Mouse (Mus musculus) frontal cortex, postnatal 36 days (tissue): ENCODE results near the gene Slc27a3.

Experiments
- DNase-seq, 2 experiments: peaks; one replicate each; pipeline ENCODE4 v3.0.0; 2022; ENCODE audit warnings: low spot score in 2 of 2

Gene Slc27a3

DNA sequence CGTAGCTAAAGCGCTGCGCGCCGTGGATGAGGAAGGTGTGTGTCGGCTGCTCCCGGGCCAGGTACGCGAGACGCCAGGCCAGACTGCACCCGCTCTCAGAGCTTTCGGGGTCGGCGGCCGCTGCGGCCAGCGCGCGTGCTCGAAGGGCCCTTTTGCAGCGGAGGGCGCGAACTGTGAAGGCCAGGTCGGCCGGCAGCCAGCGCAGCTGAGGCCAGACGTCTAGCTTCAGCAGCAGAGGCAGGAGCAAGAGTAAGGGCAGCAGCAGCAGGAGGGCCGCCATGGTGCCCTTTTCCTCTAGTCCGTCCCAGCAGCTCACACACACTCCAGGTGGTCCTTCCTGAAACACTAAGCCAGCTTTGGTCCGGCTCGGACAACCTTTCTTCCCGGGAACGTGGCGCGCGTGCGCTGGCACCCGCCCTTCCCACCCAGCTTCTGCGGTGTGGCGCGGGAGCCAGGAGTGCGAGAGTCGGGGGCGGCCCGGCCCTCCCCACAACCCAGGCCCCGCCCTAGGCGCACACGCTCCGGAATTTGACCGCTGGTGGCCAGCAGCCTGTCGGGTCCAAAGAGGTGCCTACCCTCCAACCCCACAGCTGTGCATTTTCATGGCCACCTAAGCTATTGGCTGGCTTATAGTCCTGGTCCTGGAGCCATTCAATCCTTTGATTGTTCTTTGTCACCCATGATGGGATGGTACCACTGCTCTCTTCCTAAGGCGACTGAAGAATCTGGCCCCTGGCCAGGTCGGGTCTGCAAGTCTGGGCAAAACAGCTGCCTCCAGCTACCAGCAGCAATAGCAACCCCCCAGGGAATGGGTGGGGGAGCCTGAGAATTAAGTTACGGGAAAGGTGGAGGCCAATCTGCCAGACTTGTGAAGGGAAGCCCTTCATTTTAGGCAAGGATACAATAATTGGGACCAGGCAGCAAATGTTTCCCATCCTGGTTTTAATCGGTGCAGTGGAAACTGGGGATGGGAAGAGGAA is at the start of gene Slc27a3:
TSS of gene Slc27a3 (minus strand) at position 428 of the 980 bp plus-strand sequence.
- no peak for DNase-seq

DNA sequence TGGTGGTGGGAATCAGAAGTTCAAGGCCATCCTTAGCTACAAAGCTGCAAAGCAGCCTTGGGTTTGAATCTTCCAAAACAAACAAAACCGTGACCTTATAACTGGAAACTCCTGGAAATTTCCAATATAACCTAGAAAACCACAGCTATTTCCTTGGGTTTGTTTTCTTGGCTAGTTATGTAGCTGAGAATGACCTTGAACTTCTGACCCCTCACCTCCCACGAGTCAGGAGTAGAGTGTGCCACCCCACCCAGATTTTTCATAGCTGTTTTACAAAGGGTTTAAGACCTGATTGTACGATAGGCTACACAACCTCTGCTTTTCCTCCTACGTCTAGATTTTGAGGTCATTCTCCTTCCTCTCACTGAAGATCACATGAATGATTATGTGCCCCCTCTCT is 47.4 kb upstream of the Slc27a3 start:
- no peak for DNase-seq

DNA sequence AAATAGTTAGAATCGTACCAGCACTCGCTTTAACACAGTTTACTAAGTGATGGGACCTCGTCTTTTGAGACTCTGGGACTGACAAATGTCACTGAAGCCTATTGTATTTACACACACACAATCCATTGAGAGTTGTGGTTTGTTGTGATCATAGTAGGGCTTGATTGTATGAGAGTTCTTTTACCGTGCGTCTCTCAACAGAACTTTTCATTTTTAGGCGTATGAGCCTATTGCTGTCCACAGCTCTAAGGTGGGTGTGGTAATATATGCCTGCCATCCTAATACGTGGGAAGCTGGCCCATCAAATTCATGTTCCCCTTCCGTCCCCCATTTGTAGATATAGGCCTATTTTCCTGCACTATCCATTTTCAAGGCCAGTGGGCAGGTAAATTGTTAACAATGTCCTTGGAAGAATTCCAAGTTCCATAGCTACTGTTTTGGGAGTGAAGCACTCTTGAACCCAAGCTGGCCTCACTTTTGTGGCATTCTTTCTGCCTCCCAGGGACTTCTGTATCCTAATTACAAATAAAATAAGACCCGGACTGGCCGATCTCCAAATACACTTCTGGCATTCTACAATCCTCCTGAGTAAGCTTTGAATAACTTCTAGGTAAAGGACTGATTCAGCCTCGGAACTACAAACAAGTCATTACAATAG is 44.5 kb upstream of the Slc27a3 start:
- no peak for DNase-seq

DNA sequence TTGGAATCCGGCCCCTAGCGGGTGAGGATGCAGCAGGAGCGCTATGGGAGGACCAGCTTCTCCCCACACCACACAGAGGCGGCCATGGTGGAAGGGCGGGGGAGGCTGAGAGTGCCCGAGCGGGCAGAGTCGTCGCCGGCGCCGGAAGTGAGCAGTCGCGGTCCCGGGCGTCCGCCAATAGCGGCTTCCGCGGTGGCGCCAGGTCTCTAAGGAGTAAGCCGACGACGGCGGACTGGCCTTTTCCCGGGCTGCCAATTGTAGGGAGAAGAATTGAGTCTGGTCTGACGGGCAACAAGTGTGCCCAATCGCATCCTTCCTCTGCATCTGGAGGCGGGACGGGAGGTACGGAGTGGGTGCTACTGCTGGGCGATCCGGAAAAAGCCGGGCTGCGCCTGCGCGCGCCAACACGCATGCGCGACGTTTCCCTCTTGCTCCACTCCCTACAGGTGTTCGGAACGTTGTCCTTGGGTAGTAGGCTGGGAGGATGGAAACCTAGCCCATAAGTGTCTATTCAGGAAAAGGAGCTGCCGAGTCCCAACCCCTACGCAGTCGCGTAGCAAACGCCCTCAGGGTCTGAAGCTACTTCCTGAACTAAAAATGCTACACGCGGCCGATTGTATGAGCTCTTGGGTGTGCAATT is 43.8 kb upstream of the Slc27a3 start, which contains the start of gene Ints3:
TSS of gene Ints3 (minus strand) at position 242 of the 640 bp plus-strand sequence.
- DNase-seq = peak; percentile 100

DNA sequence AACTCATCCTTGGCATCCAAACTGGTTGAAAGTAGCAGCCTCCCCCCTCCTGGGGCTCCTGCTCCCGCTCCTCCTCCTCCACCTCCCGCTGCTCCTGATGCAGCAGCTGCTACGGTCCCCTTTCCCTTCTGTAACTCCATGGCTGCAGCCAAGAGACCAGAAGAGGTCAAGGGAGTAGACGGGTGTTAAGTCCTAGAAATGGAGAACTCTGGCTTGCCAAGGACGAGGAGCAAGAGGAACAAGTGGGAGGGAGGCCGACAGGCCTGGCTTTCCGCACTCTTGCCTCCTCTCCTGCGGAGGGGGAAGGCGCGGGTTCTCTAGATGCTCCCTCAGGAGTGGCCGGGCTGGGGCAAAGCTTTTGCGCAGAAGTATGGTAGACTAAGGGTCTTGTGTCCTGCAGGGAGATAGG is 43.1 kb upstream of the Slc27a3 start:
- peak; percentile 49 to 70 for DNase-seq

DNA sequence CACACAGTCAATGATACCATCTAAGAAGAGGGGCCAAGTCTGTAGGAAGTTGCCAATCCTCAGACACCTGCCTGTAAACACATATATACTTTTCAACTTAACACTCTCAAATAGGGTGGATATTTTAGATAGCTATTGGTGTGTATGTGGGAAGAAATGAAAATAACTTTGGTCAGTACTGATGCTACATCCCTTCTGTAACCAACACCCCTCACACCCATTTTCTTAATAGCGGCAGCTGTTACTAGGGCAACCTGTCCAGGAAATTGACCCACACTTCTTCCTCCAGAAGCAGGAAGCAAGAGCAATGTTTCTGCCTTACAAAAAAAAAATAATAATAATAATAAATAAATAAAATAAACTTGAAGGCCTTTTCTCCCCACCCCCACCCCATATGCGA is 42.6 kb upstream of the Slc27a3 start:
- DNase-seq = no peak

DNA sequence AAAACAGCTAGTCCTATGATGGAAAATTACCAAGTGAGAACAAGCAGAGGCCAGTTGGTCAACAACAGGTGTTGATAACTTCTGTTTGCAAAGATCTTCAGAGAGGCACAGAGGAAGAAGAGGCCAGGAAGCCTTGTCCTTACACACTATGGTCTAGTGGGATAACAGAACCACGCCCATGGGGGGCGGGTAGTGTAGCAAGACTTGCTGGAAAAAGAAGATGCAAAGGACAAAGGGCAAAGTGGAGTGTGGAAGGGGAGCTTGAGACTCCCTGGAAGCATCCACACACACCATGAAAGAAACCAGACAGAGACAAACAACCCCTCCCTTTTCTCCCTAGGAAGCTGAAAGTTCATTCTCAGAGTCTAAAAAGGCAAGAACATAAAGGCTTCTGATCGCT is 39.8 kb upstream of the Slc27a3 start:
- DNase-seq = no peak

DNA sequence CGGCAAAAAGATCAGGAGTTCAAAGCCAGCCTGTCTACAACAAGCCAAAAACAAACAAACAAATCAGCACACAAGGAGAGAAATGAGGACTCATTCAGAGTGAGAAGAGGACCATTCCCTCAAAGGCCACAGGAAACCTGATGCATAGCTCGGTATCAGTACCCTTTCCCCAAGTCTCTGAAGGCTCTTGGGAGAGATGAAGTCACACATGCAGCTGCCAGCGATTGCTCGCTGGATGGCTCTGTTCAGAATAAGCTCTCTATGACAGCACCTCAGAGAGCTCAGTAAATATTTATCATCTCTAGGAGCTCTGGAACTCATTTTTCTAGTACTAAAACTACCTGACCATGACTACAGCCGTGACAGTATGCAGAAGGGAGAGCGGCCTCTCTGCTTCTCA is 38.4 kb upstream of the Slc27a3 start:
- DNase-seq = no peak

DNA sequence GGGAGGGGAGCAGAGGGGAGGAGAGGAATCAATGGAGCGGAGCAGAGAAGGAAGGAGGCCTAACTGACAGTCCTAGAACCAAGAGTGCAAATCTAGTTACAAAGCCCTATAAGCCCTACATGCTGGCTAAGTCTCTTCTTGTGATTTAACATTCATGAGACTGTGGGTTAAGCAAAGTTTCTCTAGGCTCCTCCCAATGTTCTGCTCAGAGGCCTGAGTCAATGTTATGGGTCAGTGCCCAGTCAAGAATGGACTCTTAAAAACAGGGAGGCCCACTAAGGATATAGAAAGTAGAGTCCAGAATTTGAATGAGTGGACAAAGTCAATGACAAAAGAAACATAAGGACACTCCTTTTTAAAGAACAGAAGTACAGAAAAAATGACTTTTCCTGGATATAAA is 37.8 kb upstream of the Slc27a3 start:
- no peak for DNase-seq

DNA sequence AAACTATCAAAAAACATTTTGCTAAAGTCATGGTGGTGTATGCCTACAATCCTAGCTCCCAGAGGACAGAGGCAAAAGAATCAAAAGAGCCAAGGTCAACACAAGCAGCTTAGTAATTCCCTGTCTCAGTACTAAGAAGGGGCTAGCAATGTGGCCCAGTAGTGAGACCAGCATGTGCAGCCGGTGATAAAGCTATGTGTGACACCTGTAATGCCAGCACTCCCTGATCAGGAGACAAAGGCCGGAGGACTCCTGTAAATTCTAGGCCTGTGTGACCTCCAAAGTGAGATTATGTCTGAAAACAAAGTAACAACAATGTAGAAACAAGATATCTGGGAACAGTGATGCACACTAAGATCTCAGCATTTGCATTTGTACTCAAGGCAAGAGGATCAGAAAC is 35.8 kb upstream of the Slc27a3 start:
- no peak for DNase-seq

DNA sequence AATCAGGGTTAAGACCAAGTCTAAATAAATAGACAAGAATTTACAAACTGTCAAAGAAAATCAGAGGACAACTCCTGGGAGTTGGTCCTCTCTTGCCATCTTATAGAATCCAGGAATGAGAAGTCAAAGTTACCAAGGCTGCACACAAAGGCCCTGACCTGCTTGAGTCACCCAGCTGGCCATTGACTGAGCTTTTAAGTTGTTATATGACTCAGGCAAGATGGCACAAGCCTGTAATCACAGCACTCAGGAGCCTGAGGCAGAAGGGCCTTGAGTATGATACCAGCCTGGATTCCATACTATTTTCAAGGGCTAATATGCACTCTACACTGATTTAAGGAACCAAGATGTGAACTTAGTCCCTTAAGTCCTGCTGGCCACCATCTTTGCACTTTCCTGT is 33.8 kb upstream of the Slc27a3 start:
- no peak for DNase-seq

DNA sequence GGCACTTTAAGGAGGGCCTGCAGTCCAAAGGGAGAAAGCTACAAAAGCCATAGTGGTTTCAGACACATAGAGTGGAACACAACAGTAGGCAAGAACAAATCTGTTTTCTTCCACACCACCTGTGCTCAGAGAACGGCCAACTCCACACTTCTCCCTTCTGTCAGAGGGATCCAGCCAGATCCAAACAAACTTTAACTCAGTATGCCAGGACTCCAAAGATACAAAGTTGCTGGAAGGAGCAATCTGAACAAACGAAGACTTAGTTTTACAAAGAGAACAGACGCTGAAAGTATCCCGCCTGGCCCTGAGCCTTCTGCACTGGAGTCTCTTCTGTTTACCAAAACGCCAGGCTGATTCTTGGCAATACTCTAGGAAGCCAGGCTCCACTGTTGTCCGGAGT is 31.0 kb upstream of the Slc27a3 start:
- DNase-seq = no peak

DNA sequence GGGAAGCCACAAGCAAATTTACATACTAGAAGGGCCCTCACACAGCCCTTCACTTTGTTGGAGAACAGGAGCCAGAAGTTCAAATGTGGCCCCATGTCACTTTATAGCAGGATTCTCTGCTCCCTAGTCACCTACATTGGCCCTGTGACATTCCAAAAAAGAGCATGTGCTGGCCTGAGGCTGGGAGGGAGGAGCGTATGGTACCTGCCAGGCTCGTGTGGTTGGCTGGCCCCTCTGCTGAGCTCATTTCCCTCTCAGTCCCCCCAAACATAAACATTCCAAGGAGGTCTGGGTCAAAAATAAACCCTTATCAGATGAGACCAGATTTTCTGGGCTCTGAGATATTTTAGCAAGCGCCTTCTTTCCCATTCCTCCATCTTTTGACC is 23.3 kb upstream of the Slc27a3 start:
- no peak for DNase-seq

DNA sequence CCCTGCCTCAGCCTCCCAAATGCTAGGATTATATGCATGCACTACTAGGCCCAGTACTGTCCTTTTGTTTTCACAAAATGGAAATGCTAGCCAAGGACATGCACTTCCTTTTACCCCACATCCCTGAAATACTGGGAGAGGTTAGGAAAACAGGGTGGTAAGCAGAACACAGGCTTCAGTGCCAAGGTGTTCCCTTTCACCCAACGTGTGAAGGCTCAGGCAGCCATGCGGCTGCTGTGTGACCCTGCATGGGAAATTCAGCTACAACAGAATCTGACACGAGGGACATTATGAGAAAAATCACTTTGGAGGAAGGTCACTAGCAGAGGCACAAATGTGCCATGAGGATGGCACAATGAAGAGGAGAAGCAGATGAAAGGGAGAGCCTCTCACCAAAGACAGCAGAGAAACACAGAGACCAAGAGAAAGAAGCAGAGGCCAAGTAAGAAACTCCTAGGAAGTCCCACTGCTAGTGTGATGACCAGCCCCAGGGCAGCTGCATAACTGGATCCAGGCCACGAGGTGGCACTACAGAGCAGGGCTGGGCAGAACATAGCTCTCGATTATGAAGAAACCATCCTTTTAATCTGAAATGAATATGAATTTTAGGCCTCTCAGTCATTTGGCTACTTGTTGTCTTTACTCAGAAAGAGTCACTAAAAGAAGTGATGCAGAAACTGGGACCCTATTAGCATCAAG is 22.7 kb upstream of the Slc27a3 start:
- peak; percentile 62 to 74 for DNase-seq

DNA sequence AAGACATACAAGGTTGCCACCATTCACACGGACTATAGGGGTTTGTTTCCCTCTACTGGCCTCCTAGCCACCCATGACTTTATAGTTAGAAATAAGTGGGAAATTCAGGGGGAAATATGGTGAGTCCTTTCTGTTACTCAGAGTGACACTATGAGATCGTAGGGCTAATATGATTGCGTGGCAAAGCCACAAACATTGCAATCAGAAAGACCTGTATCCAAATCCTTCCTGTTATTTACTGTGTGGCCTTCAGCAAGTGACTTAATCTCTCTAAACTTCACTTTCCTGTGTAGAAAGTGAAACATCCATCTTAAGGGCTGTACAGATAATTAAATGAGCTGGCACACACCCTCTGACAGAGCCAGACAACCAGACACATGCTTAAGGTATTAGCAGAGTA is 19.0 kb upstream of the Slc27a3 start:
- no peak for DNase-seq

DNA sequence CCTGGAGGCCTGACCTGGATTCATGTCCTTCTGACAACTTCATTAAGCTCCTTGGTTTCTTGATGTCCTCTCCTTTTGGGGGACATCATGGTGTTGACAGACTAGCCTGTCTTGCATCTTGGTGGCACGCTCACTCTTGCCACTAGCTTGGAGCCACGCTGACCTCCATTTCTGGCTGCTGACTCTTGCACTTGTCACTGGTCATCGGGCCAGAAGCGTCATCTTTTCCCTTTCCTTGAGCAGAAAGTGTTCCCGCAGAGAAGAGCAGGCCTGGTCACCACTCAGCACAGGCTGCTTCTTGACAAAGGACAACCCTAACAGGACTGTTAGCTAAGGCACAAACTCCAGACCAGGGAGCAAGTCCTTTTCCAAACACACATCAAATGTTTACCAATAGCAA is 16.7 kb upstream of the Slc27a3 start:
- no peak for DNase-seq

DNA sequence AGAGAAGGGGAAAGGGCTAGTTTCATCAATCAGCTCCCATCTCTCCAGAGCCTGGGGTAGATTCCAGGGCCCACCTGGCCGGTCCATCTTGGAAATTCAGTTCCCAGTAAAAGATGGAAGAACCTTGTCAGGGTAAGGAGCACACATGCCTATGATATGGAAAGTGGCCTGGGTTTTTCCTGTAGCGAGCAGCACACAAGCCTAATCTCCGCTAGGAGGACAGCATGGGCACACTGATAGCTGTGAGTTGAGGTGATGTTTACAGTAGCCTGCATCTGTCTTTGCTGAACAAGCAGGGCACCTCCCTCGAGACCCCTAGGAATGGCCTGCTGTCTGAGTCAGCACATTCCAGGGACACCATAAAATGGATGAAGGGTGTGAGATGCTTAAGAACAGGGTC is 14.9 kb upstream of the Slc27a3 start:
- DNase-seq = no peak

DNA sequence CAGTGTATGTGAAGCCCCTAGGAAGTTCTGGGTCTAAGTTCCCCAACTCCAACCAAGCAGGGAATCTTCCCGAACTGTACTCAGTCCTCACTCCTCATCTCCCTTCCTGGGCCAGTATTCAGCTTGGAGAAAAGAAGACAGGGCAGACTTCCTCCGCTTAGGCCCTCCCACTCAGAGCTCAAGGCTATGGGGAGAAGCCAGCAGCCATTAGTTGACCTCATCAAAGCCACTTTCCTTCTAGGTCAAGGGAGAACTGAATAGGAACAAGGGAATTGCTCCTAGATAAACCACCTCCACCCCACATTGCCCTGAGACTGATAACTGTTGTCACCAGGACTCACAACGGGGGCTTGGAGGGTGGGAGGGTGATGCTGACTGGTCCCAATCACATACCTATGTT is 14.4 kb upstream of the Slc27a3 start:
- no peak for DNase-seq

DNA sequence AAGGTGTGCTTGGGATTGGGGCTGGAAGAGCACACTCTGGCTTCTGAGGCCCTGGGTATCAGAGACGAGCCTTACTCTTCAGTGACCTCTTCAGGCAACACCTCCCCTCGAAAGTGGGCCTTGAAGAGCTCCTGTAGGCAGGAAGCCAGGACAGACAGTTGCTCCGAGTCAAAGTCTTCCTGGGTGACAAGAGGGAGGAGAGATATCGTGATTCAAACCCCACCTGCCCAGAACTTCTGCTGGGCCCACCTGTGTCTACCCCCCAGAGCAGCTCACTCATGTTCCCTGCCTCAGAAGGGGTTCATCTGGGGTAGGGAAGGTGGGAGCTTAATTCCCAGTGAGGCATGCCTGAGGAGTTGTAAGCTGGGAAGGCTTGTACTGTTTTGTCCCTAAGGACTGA is 11.3 kb upstream of the Slc27a3 start:
- DNase-seq = no peak

DNA sequence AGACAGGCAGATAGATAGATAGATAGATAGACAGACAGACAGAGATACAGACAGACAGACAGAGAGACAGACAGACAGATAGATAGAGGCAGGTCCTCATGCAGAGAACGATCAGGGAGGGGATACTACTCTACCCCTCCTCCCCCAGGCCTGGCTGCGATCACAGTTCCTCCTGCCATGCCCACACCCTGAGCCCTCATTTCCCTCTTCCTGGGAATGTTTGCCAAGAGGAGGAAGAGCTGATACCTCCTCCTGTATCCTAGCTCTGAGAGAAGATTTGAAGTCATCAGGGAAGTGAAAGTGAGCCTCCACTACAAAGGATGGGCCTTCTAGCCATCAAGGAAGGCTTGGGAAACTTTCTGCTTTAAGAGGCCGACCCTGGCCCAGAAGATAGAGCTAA is 5.9 kb upstream of the Slc27a3 start:
- no peak for DNase-seq

DNA sequence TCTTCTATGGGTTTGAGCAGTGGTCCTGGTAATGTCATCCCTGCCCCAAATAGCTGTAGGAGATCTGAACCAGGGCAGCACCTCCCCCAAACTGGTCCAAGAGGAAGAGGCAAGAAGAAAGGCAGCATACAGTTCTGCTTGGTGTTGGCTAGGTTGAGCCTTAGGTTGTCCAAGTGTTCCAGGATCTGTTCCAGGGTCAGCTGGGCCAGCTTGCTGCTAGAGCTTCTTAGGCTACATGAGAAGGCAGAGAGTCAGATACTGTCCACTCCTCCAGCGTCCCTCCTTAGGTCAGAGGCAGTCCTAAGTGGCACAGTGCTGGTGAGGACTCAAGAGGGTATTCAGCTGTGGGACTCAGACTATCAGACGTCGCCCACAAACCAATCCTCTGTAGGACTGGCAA is 2.9 kb upstream of the Slc27a3 start:
- DNase-seq = no peak

DNA sequence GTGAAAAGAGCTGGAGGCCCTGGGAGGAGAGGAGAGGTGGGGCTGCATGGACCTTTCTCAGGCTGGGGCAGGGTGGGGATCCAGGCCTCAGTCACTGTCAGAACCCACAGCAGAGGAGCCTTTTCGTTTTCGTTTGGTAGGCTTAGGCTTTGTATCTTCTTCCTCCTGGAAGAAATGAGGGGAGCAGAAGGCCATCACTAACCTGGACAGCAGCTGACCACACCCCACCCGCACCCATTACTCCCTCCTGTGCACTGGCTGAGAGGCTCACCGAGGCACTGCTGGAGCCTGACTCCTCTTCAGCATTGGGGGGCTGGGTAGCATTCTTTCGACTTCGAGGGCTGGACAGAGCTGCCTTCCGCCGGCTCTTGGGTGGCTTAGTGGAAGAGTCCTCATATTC is 2.2 kb upstream of the Slc27a3 start:
- DNase-seq = no peak
